Mouse (Mus musculus): ENCODE measurements at regions not wholly inside any gene's neighbourhood (a gene's known extent, or its start where the extent isn't known, plus 50 kb on each side); places are given as distances from the start of the nearest gene placed in this dataset.

- DNase-seq (ENCODE audit: extremely low spot score in 1 of 2, low spot score in 2 of 2): no peak
Observed at GRCm38 (mm10) chr17:88116321-88116720, 51.2 kb upstream of the Fbxo11 start.

DNA sequence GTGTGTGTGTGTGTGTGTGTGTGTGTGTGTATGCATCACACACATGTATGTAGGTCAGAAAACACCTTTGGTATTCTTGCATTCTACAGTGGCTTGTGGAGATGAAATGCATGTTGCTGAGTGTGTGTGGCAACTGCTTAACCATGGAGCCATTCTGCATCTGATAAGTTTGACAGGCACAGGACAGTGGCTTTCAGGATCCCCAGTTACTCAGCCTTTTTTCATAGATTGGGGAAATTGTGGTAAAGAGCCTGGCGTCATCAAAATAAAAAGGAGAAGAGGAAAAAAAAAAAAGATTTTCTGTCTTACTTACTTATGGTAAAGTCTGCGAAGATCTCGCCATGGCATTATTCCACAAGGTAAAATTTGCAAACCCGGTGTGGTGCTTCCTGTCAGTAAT lies 53.6 kb upstream of the Fbxo11 start:
- no peak for DNase-seq (ENCODE audit: extremely low spot score in 1 of 2, low spot score in 2 of 2)
- intact Hi-C loops (cut with DNase I): no loop called here

More at GRCm38 (mm10) chr17:88116321-88116720, 51.2 kb upstream of the Fbxo11 start:
- intact Hi-C loops (cut with DNase I): no loop called here

DNA sequence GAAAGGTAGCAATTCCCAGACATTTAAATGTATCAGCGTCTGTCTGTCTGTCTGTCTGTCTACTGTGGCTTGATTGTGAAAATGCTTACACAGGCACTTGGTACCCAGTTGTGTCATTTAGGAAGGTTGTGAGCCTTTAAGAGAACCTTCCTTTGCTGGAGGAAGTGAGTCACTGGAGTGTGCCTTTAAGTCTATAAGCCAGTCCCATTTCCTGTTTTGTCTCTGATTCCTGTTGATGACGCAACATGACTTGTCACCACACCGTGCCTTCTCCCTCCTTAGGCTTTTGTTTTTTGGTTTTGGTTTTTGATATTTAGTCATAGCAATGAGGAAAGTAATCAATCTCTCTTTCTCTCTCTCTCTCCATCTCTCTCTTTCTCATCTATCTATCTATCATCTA lies 58.6 kb upstream of the Fbxo11 start:
- intact Hi-C loops (cut with DNase I): no loop called here

GRCm38 (mm10) chr17:88127126-88127525 lies 62.0 kb upstream of the Fbxo11 start:
- DNase-seq (ENCODE audit: extremely low spot score in 1 of 2, low spot score in 2 of 2): no peak
- intact Hi-C loops (cut with DNase I): no loop called here

More for the DNA sequence above, 58.6 kb upstream of the Fbxo11 start:
- DNase-seq (ENCODE audit: extremely low spot score in 1 of 2, low spot score in 2 of 2): no peak

DNA sequence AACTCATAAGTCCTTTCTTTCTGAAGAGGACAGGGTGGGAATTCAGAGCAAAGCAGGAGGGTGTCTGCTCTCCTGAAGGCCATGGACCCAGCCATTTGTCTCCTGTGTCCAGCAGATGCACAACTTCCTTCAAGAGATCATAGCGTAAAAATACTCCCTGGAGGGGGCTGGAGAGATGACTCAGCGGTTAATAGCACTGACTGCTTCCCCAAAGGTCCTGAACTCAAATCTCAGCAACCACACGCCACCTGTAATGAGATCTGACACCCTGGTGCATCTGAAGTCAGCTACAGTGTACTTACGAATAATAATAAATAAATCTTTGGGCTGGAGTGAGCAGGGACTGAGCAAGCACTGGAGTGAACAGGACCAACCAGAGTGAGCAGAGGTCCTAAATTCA lies 66.2 kb upstream of the Fbxo11 start:
- intact Hi-C loops (cut with DNase I): no loop called here
- no peak for DNase-seq (ENCODE audit: extremely low spot score in 1 of 2, low spot score in 2 of 2)

- intact Hi-C loops (cut with DNase I): no loop called here
Observed at GRCm38 (mm10) chr17:88131980-88132379, 66.9 kb upstream of the Fbxo11 start.

GRCm38 (mm10) chr17:88132601-88133346 lies 67.7 kb upstream of the Fbxo11 start:
- DNase-seq (ENCODE audit: extremely low spot score in 1 of 2, low spot score in 2 of 2): peak in 1 of 2 experiments; percentile 21
- intact Hi-C loops (cut with DNase I): no loop called here

More at GRCm38 (mm10) chr17:88131980-88132379, 66.9 kb upstream of the Fbxo11 start:
- no peak for DNase-seq (ENCODE audit: extremely low spot score in 1 of 2, low spot score in 2 of 2)

DNA sequence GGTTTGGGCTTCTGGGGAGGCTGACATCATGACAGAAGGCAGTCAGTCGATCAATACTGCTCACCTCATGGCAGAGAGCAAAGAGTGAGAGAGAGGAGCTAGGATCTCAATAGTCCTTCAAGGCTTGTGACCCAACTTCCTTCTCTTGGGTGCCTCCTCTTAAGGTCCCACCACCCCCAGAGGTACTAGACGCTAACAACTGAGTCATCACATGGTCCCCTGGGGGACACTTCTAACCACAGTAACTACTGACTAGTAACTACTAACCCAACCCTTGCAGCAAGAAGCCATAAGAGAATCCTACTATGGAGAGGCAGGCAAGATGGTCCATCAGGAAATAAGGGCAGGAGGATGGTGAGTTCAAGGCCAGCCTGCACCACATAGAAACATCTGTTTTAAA lies 69.5 kb upstream of the Fbxo11 start:
- intact Hi-C loops (cut with DNase I): no loop called here
- DNase-seq (ENCODE audit: extremely low spot score in 1 of 2, low spot score in 2 of 2): no peak

- intact Hi-C loops (cut with DNase I): no loop called here
- DNase-seq (ENCODE audit: extremely low spot score in 1 of 2, low spot score in 2 of 2): no peak
Observed at GRCm38 (mm10) chr17:88141538-88141937, 76.4 kb upstream of the Fbxo11 start.

DNA sequence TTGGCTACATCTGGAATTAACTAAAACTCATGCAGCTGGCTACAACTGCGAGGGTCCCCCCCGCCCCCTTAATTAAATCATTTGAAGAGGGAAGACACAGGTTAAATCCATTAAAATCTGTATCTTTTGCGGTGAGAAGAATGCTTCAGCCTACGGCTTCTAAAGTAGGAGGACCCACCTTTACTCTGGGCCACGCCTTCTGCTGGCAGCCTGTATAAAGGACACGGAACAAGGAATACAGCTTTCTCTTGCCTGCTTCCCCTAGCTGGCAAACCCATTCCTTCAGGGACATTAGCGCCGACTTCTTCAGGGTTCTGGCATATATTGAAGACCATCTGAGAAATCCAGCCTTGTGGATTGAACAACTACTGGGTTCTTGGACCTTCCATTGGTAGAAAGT lies 76.9 kb upstream of the Fbxo11 start:
- intact Hi-C loops (cut with DNase I): no loop called here

DNA sequence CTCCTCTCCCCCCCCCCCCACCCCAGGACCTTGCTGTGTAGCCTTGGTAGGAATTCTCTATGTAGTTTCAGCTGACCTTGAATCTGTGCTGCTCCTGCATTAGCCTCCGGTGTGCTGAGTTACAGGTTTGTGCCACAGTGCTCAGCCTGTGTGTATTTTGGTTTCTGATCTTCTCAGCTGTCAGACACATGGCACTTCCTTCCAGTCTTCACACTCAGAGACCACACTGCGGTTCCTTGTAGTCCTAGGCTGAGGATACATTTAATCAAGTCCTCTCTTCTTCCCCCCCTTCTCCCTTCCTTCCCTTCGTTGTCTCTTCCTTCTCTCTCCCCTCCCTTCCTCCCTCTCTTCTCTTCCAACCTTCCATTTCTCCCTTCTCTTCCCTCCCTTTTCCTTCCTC lies 77.7 kb upstream of the Fbxo11 start:
- no peak for DNase-seq (ENCODE audit: extremely low spot score in 1 of 2, low spot score in 2 of 2)
- intact Hi-C loops (cut with DNase I): no loop called here

More for the DNA sequence above, 76.9 kb upstream of the Fbxo11 start:
- DNase-seq (ENCODE audit: extremely low spot score in 1 of 2, low spot score in 2 of 2): no peak

DNA sequence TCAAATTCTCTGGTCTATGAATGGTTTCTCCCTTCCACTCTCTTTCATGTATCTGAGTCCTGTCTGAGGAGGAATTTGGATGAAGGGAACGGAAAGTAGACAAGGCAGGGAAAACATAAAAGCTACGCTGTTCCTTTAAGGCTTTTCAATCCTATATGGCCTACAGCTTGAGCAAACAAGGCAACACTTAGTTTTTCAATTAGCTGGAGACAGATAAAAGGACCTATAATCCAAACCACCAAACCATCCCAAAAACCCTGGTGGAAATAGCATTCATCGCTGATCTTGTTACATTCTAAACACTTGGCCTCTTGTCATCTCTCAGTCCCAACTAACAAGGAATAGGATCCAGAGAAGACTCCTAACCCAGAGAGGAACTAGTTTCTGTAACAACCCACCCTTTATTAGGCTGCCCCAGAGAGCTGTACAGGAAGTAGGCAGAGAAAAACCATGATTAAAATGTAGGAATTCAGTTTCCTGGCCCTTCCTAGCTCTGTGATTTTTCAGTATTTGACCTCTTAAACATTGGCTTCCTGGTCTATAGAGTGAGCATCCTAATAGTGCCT lies 78.4 kb upstream of the Fbxo11 start:
- intact Hi-C loops (cut with DNase I): no loop called here
- DNase-seq (ENCODE audit: extremely low spot score in 1 of 2, low spot score in 2 of 2): no peak

DNA sequence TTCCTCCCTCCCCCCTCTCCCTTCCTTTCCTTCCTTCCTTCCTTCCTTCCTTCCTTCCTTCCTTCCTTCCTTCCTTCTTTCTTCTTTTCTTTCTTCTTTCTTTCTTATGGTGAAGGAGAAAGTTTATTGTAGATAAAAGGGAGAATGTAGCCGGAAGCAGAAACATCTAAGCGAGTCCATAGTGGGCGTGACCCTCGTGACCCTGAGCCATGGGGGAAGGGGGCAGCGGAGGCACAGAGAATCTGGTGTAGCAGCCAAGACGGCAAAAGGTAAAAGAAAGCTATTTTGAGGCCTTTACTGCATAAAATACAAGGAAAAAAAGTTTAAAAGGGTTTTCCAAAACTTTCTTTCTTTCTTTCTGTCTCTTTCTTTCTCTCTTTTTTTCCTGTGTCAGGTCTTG lies 93.5 kb upstream of the Fbxo11 start:
- no peak for DNase-seq (ENCODE audit: extremely low spot score in 1 of 2, low spot score in 2 of 2)
- intact Hi-C loops (cut with DNase I): no loop called here

- intact Hi-C loops (cut with DNase I): no loop called here
- no peak for DNase-seq (ENCODE audit: extremely low spot score in 1 of 2, low spot score in 2 of 2)
Observed at GRCm38 (mm10) chr17:88159212-88159668, 94.1 kb upstream of the Fbxo11 start.

DNA sequence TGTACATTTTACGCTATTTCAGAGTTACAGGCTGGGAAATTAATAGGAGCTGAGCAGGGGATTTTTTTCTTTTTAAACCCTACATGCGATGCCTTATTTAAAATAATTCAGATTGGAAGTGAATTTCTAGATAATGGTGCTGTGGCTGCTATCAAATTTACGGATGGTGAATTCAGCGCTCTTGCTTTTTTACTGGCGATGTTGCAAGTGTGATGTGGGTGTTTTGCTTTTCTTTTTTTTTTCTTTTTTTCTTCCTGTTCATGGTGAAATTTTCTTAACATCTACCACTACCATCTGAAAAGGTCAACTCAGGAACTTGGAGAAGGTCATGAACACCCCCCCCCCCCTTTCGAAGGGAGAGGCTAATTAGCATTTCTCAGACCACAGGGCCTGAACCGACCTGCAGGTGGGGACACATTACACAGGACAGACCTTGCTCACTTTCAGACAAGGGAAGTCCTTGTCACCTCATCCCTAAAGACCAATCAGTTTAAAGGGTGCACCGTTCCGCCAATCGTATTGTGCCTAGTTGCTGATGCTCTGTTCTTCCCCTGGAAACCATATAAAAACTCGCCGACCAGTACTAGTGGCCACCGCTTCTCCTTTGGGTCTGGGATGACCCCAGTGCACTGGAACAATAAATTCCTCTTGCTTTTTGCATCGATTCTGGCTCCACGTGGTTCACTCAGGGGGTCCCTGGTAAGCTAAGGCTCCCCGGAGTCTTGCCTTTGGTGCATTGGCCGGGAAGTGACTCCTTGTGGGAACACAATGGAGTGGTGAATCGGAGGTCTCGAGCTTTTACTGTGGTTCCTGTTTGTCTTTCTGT lies 95.0 kb upstream of the Fbxo11 start:
- no peak for DNase-seq (ENCODE audit: extremely low spot score in 1 of 2, low spot score in 2 of 2)
- intact Hi-C loops (cut with DNase I): no loop called here

DNA sequence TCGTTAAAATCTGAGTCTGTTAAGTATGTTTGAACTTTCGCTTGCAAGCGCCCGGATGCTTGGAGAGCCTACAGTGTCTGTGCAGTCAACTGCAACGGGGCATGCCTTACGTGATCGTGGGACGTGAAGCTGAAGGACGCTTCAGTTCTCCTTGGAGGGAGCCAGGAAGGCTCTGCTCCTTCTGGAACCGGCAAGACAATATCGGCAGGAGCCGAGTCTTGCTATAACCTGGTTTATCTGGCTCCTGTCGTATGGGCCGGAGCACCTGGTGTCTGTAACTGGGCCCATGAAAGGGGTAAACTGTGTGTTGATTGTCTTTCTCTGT lies 95.5 kb upstream of the Fbxo11 start:
- intact Hi-C loops (cut with DNase I): no loop called here
- no peak for DNase-seq (ENCODE audit: extremely low spot score in 1 of 2, low spot score in 2 of 2)

- intact Hi-C loops (cut with DNase I): no loop called here
- no peak for DNase-seq (ENCODE audit: extremely low spot score in 1 of 2, low spot score in 2 of 2)
Observed at GRCm38 (mm10) chr17:88161766-88162165, 96.7 kb upstream of the Fbxo11 start.

GRCm38 (mm10) chr17:88164805-88165204 lies 99.7 kb upstream of the Fbxo11 start:
- no peak for DNase-seq (ENCODE audit: extremely low spot score in 1 of 2, low spot score in 2 of 2)
- intact Hi-C loops (cut with DNase I): no loop called here

GRCm38 (mm10) chr17:88165811-88166210 lies 100.7 kb upstream of the Fbxo11 start:
- no peak for DNase-seq (ENCODE audit: extremely low spot score in 1 of 2, low spot score in 2 of 2)
- intact Hi-C loops (cut with DNase I): no loop called here
